Mouse (Mus musculus) R1 (cell line): ENCODE measurements around the gene Ss18l2.

Experiments used
- DNase-seq: peaks from one replicate; pipeline ENCODE4 v3.0.0-alpha.2; 2018; ENCODE audit warnings: low read depth, low spot score

The Ss18l2 gene

GRCm38 (mm10) chr9:121709898-121710583 lies at the start of gene Ss18l2:
Gene Ss18l2 (plus strand): TSS chr9:121710329.
- DNase-seq, result peak; percentile 99

- DNase-seq, result no peak
These were observed 46.7 kb upstream of the Ss18l2 start for GRCm38 (mm10) chr9:121663467-121663866.

GRCm38 (mm10) chr9:121664104-121664503 lies 46.0 kb upstream of the Ss18l2 start:
- DNase-seq, result no peak

GRCm38 (mm10) chr9:121666957-121667630 lies 43.0 kb upstream of the Ss18l2 start:
- no peak for DNase-seq

DNA sequence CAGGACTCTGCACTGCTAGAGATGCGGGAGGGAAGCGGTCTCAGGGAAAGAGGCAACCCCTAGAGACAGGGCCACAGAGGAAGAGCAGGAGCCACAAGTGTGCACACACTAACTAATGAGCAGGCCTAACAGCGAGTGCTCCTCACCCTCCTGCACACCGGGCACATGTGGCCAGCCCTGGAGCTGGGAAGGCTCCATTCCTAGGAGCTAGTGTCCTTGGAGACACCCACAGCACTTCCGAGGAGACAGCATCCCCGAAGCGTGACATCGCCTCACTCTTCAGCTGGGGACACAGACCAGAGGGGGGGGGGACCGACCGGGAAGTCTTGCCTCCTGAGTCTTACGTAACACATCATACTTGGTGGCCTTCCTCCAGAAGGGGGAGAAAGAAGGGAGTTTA lies 42.3 kb upstream of the Ss18l2 start:
- no peak for DNase-seq

GRCm38 (mm10) chr9:121669348-121669791 lies 40.8 kb upstream of the Ss18l2 start:
- peak; percentile 66 for DNase-seq

GRCm38 (mm10) chr9:121671300-121671699 lies 38.8 kb upstream of the Ss18l2 start:
- peak; percentile 69 for DNase-seq

DNA sequence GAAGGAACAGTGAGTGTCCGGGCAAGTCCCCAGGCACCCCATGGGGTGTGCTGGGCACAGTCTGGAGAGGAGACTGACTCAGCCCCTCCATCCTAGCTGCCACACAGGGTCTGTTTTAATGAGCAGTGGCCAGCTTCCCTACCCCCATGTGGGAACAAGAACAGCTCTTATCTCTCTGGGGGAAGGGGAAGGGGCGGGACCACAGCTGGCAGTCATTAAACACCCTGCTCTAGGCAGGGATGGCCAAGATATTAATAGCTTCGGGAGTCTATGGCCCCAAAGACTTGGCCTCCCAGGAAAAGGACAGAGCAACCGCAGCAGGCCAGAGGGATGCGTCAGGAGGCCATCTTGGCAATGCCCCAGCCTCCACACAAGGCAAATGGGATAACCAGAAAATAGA lies 37.8 kb upstream of the Ss18l2 start:
- DNase-seq, result no peak

- no peak for DNase-seq
These were observed 36.4 kb upstream of the Ss18l2 start for GRCm38 (mm10) chr9:121673716-121674115.

DNA sequence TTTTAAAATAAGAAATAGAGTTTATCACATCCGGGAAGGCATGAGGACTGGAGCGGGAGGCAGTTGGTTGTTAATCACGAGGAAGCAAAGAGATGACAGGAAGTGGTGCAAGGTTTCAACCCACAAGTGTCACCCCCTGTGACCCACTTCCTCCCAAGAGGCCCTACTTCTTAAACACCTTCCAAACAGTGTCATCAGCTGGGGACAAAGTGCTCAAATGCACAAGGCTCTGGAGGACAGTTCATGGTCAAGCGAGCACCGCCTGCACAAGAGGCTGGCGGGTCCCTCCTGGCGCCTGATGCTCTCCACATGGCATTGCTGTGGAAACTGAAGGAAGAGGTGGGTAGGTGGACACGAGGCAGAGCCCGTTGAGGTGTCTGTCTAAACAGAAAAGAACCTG lies 35.1 kb upstream of the Ss18l2 start:
- DNase-seq, result no peak

GRCm38 (mm10) chr9:121675556-121675955 lies 34.6 kb upstream of the Ss18l2 start:
- DNase-seq, result no peak

DNA sequence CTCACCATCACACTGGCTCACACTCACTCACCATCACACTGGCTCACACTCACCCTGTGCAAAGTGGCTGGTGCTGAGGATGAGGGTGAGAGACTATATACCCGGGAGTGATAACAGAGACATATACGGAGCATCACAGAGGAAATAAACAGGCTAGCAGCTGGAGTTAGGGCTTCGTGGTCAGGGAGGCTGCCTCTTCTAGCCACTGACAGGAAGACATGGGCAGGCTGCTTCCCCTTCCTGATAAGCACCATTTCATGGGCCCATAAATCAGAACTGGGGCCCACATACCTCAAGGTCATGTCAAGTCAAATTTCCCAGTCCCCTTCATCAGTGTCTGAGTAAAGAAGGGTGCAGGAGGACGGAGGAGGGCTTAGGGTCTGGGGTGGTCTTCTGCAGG lies 33.1 kb upstream of the Ss18l2 start:
- DNase-seq, result no peak

DNA sequence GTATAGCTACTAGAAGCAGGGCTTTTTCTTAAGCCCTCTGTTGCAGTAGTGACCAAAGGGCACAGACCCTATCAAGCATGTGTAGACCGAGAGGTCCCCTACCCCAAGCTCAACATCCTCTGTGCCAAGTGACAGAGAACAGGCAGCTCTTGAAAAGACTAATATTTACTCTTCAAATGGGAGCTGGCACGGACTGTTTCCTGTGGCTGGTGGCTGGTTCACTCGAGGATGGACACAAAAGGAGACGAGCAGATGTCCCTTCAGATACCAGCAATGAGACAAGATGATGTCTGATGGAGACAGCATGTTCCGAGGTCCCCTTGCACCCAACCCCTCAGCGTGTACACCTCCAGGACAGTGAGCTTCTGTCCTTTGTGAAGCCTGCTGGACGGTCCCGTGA lies 32.7 kb upstream of the Ss18l2 start:
- no peak for DNase-seq

DNA sequence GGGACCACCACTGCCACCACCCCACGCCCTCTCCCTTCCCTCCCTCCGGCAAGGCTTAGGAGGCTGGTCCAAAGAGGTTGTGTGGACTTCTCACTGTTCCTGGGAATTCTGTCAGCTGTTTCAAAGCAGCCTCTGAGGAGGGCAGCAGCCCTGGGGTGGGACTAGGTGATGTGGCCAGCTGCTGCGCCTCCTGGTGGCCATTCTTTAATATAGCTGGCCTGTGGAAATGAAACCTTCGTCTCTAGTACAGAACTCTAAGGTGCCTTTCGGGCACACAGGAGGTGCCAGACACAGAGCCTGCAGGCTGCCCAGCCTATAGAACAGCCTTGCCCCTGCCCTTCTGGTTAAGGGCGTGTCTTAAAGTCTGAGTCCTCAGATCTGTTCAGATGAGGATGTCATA lies 30.6 kb upstream of the Ss18l2 start:
- DNase-seq, result peak; percentile 59

DNA sequence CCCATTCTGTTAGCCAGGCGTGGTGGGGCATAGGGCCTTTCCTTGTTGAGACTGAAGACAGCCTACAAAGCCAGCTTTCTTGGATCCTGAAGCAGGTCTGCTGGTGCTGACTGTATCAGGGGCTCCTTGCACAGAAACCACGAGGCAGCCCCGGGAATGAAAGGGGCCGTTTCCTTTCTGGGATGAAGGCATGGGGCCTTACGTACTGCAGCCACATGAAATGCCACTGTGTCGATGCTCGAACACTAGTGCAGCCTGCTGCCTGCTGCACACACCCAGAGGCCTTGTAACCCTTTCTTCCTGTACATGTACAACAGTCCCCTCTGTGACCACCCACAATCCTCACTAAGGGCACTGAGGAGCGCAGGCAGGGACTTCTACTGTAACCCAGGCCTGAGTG lies 28.9 kb upstream of the Ss18l2 start:
- no peak for DNase-seq

- DNase-seq, result no peak
These were observed 28.0 kb upstream of the Ss18l2 start for GRCm38 (mm10) chr9:121682037-121682680.

GRCm38 (mm10) chr9:121684702-121685101 lies 25.4 kb upstream of the Ss18l2 start:
- no peak for DNase-seq

DNA sequence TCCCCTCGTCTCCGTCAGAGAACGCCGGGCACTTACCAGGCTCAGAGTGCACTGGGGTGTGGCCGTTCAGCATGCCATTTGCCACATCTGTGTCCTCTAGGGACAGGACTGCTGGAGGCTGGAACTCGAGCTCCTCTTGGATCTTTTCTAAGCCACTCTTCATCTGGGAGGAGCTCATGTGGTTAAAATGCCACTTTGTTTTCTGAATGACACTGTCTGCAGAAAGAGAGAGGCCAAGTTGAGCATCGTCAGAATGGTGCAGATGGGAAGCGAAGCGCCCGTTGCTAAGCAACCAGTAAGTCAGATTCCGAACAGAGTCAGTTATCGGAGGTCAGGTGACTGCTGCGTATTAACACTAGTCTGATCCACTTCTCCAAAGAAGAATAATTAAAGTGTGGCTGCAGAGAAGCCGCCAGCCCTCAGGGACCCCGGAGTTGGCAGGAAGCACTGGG lies 19.9 kb upstream of the Ss18l2 start:
- peak; percentile 52 for DNase-seq

DNA sequence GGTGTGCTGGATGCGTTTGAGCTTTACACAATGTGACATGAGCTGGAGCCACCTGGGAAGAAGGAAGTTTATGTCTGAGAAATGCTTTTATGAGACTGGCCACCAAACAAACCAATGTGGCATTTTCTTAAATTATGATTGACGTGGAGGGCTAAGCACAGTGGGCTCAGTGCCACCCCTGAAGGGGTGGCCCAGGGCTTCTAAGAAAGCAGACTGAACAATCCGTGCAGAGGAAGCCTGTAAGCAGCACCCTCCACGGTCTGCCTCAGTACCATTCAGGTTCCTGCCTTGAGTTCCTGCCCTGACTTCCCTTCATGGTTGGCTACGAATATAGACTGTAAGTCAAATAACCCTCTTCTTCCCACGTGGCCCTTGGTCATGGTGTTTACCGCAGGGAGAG lies 19.4 kb upstream of the Ss18l2 start:
- no peak for DNase-seq

- DNase-seq, result no peak
These were observed 15.4 kb upstream of the Ss18l2 start for GRCm38 (mm10) chr9:121694736-121695135.

GRCm38 (mm10) chr9:121696626-121697025 lies 13.5 kb upstream of the Ss18l2 start:
- no peak for DNase-seq

DNA sequence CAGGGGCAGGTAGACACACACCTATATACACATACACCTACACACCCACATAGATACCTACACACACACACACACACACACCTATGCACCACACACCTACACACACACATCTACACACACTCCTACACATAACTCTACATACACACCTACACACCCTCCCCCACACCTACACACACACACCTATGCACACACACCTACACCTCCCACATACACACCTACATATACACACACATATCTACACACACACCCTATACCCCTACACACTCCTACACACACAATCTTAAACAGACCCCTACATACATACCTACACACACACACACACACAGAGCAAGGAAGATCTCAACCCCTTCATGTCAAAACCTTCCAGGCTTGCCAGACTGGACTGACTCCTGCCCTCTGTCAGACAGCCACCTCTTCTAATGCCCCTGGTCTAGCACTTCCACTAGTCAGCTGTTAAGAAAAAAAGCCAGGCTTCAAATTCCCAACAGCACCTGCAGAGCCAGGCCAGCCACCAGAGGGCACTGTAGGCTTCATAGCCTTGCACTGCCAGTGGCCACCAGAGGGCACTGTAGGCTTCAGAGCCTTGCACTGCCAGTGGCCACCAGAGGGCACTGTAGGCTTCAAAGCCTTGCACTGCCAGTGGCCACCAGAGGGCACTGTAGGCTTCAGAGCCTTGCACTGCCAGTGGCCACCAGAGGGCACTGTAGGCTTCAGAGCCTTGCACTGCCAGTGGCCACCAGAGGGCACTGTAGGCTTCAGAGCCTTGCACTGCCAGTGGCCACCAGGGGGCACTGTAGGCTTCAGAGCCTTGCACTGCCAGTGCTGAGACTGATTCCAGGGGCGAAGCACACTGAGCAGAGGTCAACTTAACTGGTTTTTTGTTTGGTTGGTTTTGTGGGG lies 12.7 kb upstream of the Ss18l2 start:
- peak; percentile 39 for DNase-seq
